Mouse (Mus musculus) embryonic fibroblast, embryonic 13.5 days (primary cell): ENCODE measurements at regions not wholly inside any gene's neighbourhood (a gene's known extent, or its start where the extent isn't known, plus 50 kb on each side); places are given as distances from the start of the nearest gene placed in this dataset.

Experiments
- CTCF ChIP-seq: IDR thresholded peaks from 2 replicates; pipeline ENCODE4 v1.5.1; 2011; ENCODE audit warnings: mild to moderate bottlenecking, control low read depth, low read length, moderate library complexity, borderline replicate concordance; ENCODE audit not compliant: insufficient read depth
- POLR2A ChIP-seq: IDR thresholded peaks from 2 replicates; pipeline ENCODE4 v1.6.1; 2011; ENCODE audit warnings: low read depth, mild to moderate bottlenecking, control low read depth, low read length, moderate library complexity

DNA sequence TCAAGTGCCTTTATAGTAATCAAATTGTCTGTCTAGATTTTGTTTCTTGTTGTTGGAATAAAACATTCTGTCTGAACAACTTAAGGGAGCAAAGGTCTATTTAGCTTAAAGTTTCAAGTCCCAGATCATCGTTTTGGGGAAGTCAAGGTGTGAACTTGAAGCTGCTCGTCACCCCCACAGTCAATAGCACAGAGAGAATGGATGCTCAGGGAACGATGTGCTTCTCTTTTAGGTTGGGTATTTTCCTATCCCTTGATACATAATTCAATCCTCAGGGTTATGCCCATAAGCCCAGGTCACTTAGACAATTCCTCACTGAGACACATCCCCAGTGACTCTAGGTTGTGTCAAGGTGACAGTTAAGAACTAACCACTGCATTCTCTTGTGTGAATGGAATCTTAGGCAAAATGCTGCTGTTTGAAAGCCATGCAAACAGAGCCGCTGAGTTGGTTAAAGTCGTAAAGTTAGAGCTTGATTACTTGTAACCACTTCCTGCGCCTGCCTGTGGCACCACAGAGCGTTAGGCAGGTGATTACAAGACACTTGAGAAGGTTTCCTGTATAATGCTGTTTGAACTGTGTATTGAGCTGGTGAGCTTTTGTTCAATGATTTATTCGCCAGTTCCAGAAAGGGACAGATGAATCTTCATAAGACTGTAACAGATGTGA is 170.2 kb downstream of the Btg1 start:
- TF ChIP-seq CTCF = no peak
- TF ChIP-seq POLR2A = no peak
